Mouse (Mus musculus) kidney, postnatal 0 days (tissue): ENCODE measurements around the gene Drd3. TPM values are rescaled to one million over a fixed set of nuclear protein-coding genes. Genes with fewer than 3 reads are reported as not detected.
A peak's percentile ranks its signal among the peaks of the same experiment; 100 is the strongest.

ENCODE experiments used
- ATAC-seq: fragments of 200-750 bp; cut with Nextera tagmentation; replicated peaks from 2 replicates; pipeline ENCODE4 v1.8.0; 2017; ENCODE audit warnings: low read depth, moderate number of reproducible peaks, moderate TSS enrichment, moderate library complexity; ENCODE audit not compliant: low FRiP score
- DNase-seq: peaks from one replicate; pipeline ENCODE4 v3.0.0-alpha.2; 2016; ENCODE audit warnings: low spot score
- H3K27ac ChIP-seq: fragments of 300-500 bp; sonication (generic); 2 replicates; pipeline ENCODE4 v1.5.1; 2014; ENCODE audit warnings: mild to moderate bottlenecking
- H3K27me3 ChIP-seq: fragments of 300-500 bp; sonication (generic); 2 replicates; pipeline ENCODE4 v1.6.1; 2014; ENCODE audit warnings: low read length, mixed read lengths; ENCODE audit not compliant: insufficient read depth
- H3K36me3 ChIP-seq: fragments of 300-500 bp; sonication (generic); 2 replicates; pipeline ENCODE4 v1.6.1; 2014; ENCODE audit warnings: low read length, mixed read lengths; ENCODE audit not compliant: insufficient read depth
- H3K4me1 ChIP-seq: fragments of 300-500 bp; sonication (generic); replicated peaks from 2 replicates; pipeline ENCODE4 v1.6.1; 2014; ENCODE audit warnings: antibody characterized with exemption, low read length, mixed read lengths; ENCODE audit not compliant: insufficient read depth
- H3K4me2 ChIP-seq: fragments of 300-500 bp; sonication (generic); 2 replicates; pipeline ENCODE4 v1.6.1; 2014; ENCODE audit warnings: mild to moderate bottlenecking, low read length, moderate library complexity, mixed read lengths
- H3K4me3 ChIP-seq: fragments of 300-500 bp; sonication (generic); replicated peaks from 2 replicates; pipeline ENCODE4 v1.5.1; 2014; ENCODE audit warnings: low read depth, low read length
- H3K9ac ChIP-seq: fragments of 300-500 bp; sonication (generic); 2 replicates; pipeline ENCODE4 v1.6.1; 2014; ENCODE audit warnings: low read depth, low read length
- H3K9me3 ChIP-seq: fragments of 300-500 bp; sonication (generic); replicated peaks from 2 replicates; pipeline ENCODE4 v1.6.1; 2016; ENCODE audit warnings: low read length, inconsistent platforms, mixed read lengths
- CTCF ChIP-seq: IDR thresholded peaks from 2 replicates; pipeline ENCODE4 v1.5.1; 2016; ENCODE audit warnings: antibody characterized with exemption, low read depth, mild to moderate bottlenecking, moderate library complexity
- WGBS: fragments of 180-500 bp; shearing (Covaris S2); extraction: QIAGEN DNeasy Blood & Tissue Kit; methylation state at CpG from one replicate; pipeline ENCODE4 v1.1.7; 2014; 5-methylcytosine and 5-hydroxymethylcytosine counted together
- polyA plus RNA-seq: library from polyadenylated mRNA; unstranded; fragments of >200 nt; fragmentation: Nextera tagmentation; extraction: Ambion mirVana; gene quantifications from 2 replicates; pipeline ENCODE4 v1.2.1, GENCODE M21; 2015

Drd3 gene
- polyA plus RNA-seq, 1 experiment from 2014 or later: 0.08 TPM

DNA sequence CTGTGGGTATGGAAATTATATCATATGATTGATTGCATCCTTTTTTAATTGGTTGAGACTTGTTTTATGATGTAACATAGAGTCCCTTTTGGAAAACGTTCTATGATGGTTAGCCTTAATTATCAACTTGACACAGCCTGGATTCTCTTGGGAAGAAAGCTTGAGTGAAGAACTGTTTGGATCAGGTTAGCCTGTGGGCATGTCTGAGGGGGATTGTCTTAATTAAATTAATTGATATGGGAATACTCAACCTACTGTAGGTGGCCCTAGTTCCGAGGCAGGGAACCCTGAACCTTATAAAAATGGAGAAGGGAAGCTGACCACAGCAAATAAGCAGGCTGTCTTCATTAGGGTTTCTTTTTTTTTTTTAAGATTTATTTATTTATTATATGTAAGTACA lies 12.9 kb upstream of the Drd3 start:
- DNase-seq (no peak), ATAC-seq (no peak)
- H3K9ac ChIP-seq: no peak overlapping the region
- no peak overlapping the region for H3K4me2 ChIP-seq
- H3K4me1 ChIP-seq: no peaks in the 10 kb centered on the region
- no peaks in the 10 kb centered on the region for H3K9me3 ChIP-seq
- no peak overlapping the region for H3K4me3 ChIP-seq
- no peaks in the 10 kb centered on the region for H3K36me3 ChIP-seq
- H3K27ac ChIP-seq: no peak overlapping the region
- no peaks in the 10 kb centered on the region for H3K27me3 ChIP-seq
- WGBS: 75% methylated on average over 2 of the region's 2 CpGs
- TF ChIP-seq CTCF: no peak

- TF ChIP-seq CTCF: no peak
- H3K9ac ChIP-seq: no peak overlapping the region
- no peak overlapping the region for H3K4me3 ChIP-seq
- no peaks in the 10 kb centered on the region for H3K27me3 ChIP-seq
- 76% methylated on average over 2 of the region's 2 CpGs for WGBS
- no peaks in the 10 kb centered on the region for H3K36me3 ChIP-seq
- no peak overlapping the region for H3K4me2 ChIP-seq
- no peak overlapping the region for H3K27ac ChIP-seq
- DNase-seq (no peak), ATAC-seq (no peak)
- H3K4me1 ChIP-seq: no peaks in the 10 kb centered on the region
- H3K9me3 ChIP-seq: no peaks in the 10 kb centered on the region
Measured at GRCm38 (mm10) chr16:43748424-43748823, 5.4 kb upstream of the Drd3 start.

- Histone ChIP-seq H3K4me3 (no peak overlapping the region), H3K9ac (no peak overlapping the region), H3K27me3 (no peaks in the 10 kb centered on the region), H3K4me1 (no peaks in the 10 kb centered on the region), H3K27ac (no peak overlapping the region), H3K9me3 (no peaks in the 10 kb centered on the region), H3K4me2 (no peak overlapping the region), H3K36me3 (no peaks in the 10 kb centered on the region)
- TF ChIP-seq CTCF: peak; percentile 25; the same call in 1 of the 2 replicates
- ATAC-seq: no peak
- WGBS: 88% methylated on average over 8 of the region's 8 CpGs
- DNase-seq: no peak
Measured at GRCm38 (mm10) chr16:43752900-43753299, 926 bp upstream of the Drd3 start.

DNA sequence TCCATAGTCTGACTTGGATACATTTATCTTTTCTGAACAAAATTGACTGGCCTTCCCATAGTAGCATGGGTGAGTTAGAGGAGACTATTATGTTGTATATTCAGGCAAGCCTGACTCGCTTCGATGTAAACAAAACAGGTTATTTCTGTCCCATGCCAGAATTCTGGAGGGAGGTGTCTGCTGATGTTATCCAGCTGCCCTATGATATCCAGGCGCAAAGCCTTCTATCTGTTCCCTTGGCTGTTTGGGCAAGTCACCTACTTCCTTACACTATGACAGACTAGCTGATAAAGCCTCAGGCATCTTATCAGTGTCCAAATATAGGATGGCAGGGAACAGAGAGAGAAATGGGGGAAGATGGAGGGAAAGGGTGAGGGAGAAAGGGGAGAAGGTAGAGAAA lies 18.5 kb downstream of the Drd3 start:
- TF ChIP-seq CTCF: no peak
- DNase-seq (no peak), ATAC-seq (no peak)
- H3K9me3 ChIP-seq: no peaks in the 10 kb centered on the region
- no peaks in the 10 kb centered on the region for H3K36me3 ChIP-seq
- H3K27me3 ChIP-seq: no peaks in the 10 kb centered on the region
- no peaks in the 10 kb centered on the region for H3K4me1 ChIP-seq
- no peak overlapping the region for H3K4me2 ChIP-seq
- no peak overlapping the region for H3K9ac ChIP-seq
- WGBS: 63% methylated on average over 3 of the region's 3 CpGs
- no peak overlapping the region for H3K4me3 ChIP-seq
- no peak overlapping the region for H3K27ac ChIP-seq

DNA sequence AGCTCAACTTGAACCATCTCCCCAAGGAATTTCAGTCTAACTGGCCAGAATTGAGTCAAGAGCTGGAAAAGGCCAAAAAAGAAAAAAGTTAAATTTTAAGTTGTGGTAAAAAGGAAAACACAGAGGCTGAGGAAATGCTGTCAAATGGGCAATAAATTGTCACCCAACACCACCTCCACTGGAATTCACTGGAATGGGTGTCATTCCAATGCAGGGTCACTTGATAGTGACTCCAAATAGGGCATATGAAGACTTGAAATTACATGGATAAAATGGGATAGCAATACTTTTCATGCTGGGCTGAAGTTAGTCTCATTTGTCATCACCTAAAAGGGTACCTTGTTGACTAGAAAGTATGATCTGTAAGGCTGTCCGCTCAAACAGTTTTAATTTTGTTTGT lies 18.9 kb downstream of the Drd3 start:
- H3K9ac ChIP-seq: no peak overlapping the region
- no peak for DNase-seq
- 97% methylated on average over 1 of the region's 1 CpGs for WGBS
- no peaks in the 10 kb centered on the region for H3K27me3 ChIP-seq
- no peaks in the 10 kb centered on the region for H3K36me3 ChIP-seq
- H3K4me3 ChIP-seq: no peak overlapping the region
- H3K9me3 ChIP-seq: no peaks in the 10 kb centered on the region
- TF ChIP-seq CTCF: no peak
- no peaks in the 10 kb centered on the region for H3K4me1 ChIP-seq
- no peak overlapping the region for H3K4me2 ChIP-seq
- no peak for ATAC-seq
- no peak overlapping the region for H3K27ac ChIP-seq

GRCm38 (mm10) chr16:43773506-43773905 lies 19.7 kb downstream of the Drd3 start:
- H3K36me3 ChIP-seq: no peaks in the 10 kb centered on the region
- no peak overlapping the region for H3K4me3 ChIP-seq
- no peak overlapping the region for H3K4me2 ChIP-seq
- H3K4me1 ChIP-seq: no peaks in the 10 kb centered on the region
- ATAC-seq: no peak
- TF ChIP-seq CTCF: no peak
- WGBS: 81% methylated on average over 4 of the region's 4 CpGs
- H3K9me3 ChIP-seq: no peaks in the 10 kb centered on the region
- H3K27me3 ChIP-seq: no peaks in the 10 kb centered on the region
- H3K9ac ChIP-seq: no peak overlapping the region
- no peak for DNase-seq
- no peak overlapping the region for H3K27ac ChIP-seq

DNA sequence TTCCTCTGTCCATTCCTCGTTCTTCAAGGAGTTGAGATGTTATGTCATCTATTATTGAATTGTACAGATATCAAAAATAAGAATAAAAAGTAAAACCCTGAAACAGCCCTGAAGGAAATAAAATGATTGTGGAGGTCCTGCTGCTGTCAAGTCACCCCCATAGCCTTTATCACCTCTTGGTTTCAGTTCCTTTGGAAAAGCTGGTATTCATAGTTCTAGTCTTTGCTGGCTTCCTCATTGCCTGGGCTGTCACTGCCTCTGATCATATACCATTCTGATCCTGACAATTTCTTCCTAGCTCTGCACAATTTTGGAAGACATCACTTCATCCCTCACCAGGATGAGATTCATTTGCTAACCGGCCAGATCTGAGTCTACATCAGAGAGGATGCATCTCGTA lies 23.1 kb downstream of the Drd3 start:
- Histone ChIP-seq H3K4me1 (no peaks in the 10 kb centered on the region), H3K4me3 (no peak overlapping the region), H3K9me3 (no peaks in the 10 kb centered on the region), H3K27me3 (no peaks in the 10 kb centered on the region), H3K9ac (no peak overlapping the region), H3K27ac (no peak overlapping the region), H3K4me2 (no peak overlapping the region), H3K36me3 (no peaks in the 10 kb centered on the region)
- TF ChIP-seq CTCF: no peak
- DNase-seq: no peak
- 84% methylated on average over 3 of the region's 3 CpGs for WGBS
- ATAC-seq: no peak
